In genomic region chr11:93097941-93098828, GRCm38 (mm10) we compare ENCODE assay signal across 7 mouse cellular contexts. TPM values are rescaled to one million over a fixed set of nuclear protein-coding genes. Genes with fewer than 3 reads are reported as not detected.
A peak's percentile ranks its signal among the peaks of the same experiment; 100 is the strongest.
DNase-seq lines count a peak whose midpoint lies in the region; TF ChIP-seq lines count a peak whose summit lies in the region.

TSS of gene Car10 (plus strand) at chr11:93098028.

- TF ChIP-seq POLR2A in ES-Bruce4 (IDR thresholded peaks at IDR 0.05; ENCODE audit: insufficient read depth, low read length): no peak
- TF ChIP-seq POLR2A in embryonic fibroblast, embryonic 13.5 days (IDR thresholded peaks at IDR 0.05; ENCODE audit: low read depth, low read length): no peak

- no peak within 1 kb of the TSS for H3K27ac ChIP-seq in ES-Bruce4 (ENCODE audit: insufficient read depth, low read length)
- H3K27ac ChIP-seq in embryonic fibroblast, embryonic 13.5 days (ENCODE audit: insufficient read depth, low read length): no peak within 1 kb of the TSS

- peak within 1 kb of the TSS; percentile 56 for H3K4me3 ChIP-seq in ES-Bruce4 (ENCODE audit: low read depth, low read length)
- H3K4me3 ChIP-seq in embryonic fibroblast, embryonic 13.5 days (ENCODE audit: insufficient read depth, low read length): peak within 1 kb of the TSS; percentile 22

- H3K4me1 ChIP-seq in ES-Bruce4 (ENCODE audit: control insufficient read depth, insufficient read depth, low read length): no peaks in the 10 kb centered on the region
- no peaks in the 10 kb centered on the region for H3K4me1 ChIP-seq in embryonic fibroblast, embryonic 13.5 days (ENCODE audit: control insufficient read depth, insufficient read depth, low read length)

- no peaks in the 10 kb centered on the region for H3K9me3 ChIP-seq in ES-Bruce4 (replicated peaks; ENCODE audit: control insufficient read depth, insufficient read depth, low read length, poor library complexity, severe bottlenecking)

- peak within 1 kb of the TSS; percentile 21 for H3K9ac ChIP-seq in ES-Bruce4 (ENCODE audit: low read depth, poor library complexity, severe bottlenecking)

- DNase-seq in Muller cell, postnatal 12 days (ENCODE audit: inconsistent ontology term): peak; percentile 43
- DNase-seq in layer of hippocampus, adult 8-10 months (ENCODE audit: low spot score in 2 of 2): peak; percentile 14 to 26
- peak; percentile 58 for DNase-seq in neural tube, embryonic 10.5 days (ENCODE audit: extremely low spot score, low spot score)
- no peak for DNase-seq in urinary bladder, postnatal 4 days (ENCODE audit: low spot score in 2 of 2)
- DNase-seq in thymus, postnatal 14 days: no peak

- TF ChIP-seq EP300 in ES-Bruce4 (IDR thresholded peaks at IDR 0.05; ENCODE audit: insufficient read depth, low read depth, low read length): no peak

- peaks cover 19% of the 10 kb centered on the region for H3K27me3 ChIP-seq in ES-Bruce4 (ENCODE audit: control insufficient read depth, insufficient read depth, low read length, poor library complexity, severe bottlenecking)

- no peaks in the 10 kb centered on the region for H3K36me3 ChIP-seq in ES-Bruce4 (ENCODE audit: control insufficient read depth, insufficient read depth, low read length, poor library complexity, severe bottlenecking)

- TF ChIP-seq CTCF in ES-Bruce4 (IDR thresholded peaks at IDR 0.05; ENCODE audit: low read depth, low read length): no peak
- TF ChIP-seq CTCF in embryonic fibroblast, embryonic 13.5 days (IDR thresholded peaks at IDR 0.05; ENCODE audit: borderline replicate concordance, insufficient read depth, low read length): no peak

RNA-seq across cellular contexts. Expression of gene Car10, which starts in this region (rescaled TPM):
- 0.20 TPM in 1 of 2 replicates, not detected in the other for polyA plus RNA-seq in ES-Bruce4 (2011; ENCODE audit: insufficient read depth, insufficient read length, low read depth, missing spikeins)
- polyA plus RNA-seq in embryonic fibroblast, embryonic 13.5 days (2011; ENCODE audit: insufficient read length, low read depth, missing spikeins): 0.88 and 1.3 TPM in 2 replicates
- total RNA-seq in layer of hippocampus, adult 8-10 months (2022): 10 to 100 TPM; 38.8 to 49.5 (median 43.6) TPM

Comparison
In these comparisons a context has a peak if more than half of its experiments do, and no peak if none do; other contexts are left out.
1. DNase-seq: peak in Muller cell, postnatal 12 days (single experiment), layer of hippocampus, adult 8-10 months (2 of 2) and neural tube, embryonic 10.5 days (single experiment); none in urinary bladder, postnatal 4 days (0 of 2) and thymus, postnatal 14 days (single experiment).